Mouse (Mus musculus) kidney, postnatal 36 days (tissue): ENCODE data around the gene Oxsr1.
"Not testable (repeated sequence)": the region's sequence is repeated elsewhere in the genome, so short reads cannot be mapped to it uniquely, and the experiment has no call there.

Source experiments
- DNase-seq, 2 experiments: peaks; one replicate each; pipeline ENCODE4 v3.0.0; 2021 to 2022; ENCODE audit warnings: mixed read lengths in 2 of 2

Gene Oxsr1

DNA sequence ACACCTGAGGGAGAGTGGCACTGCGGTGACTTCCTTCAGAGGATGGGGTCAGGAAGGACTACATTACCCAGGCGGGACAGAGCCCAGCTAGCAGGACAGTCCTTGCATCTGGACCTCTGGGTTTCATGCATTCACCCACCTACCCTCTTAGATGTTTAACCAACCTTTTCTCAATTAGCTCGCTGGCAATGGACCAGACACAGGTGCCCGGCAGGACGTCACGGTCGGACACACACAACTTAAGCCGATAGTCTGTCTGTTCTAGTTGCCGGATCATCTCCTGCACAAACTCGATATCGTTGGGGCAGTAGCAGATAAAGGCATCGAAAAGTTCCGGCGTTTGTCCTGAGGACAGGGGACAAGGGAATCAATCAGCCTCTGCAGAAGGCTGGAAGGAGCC is 15.6 kb upstream of the Oxsr1 start:
- peak in 1 of 2 experiments; percentile 46 for DNase-seq

- no peak for DNase-seq
Measured at GRCm38 (mm10) chr9:119335571-119335970, 13.3 kb upstream of the Oxsr1 start.

DNA sequence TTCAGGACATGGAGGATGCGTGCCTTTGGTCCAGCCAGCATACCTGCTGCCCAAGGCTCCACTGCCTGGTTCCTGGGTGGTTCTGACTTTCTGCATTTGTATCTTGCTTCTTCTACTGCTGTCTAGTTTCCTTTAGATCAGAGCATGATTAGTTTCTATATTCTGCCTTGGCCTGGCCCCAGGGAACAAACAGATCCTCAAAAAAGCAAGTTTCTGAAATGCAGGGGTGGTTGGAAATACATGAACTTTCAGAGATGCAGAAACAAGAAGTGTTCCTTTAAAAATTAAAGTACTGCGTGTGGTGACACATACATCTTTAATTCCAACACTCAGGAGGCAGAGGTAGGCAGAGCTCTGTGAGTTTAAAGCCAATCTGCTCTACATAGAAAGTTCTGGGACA is 12.6 kb upstream of the Oxsr1 start:
- no peak for DNase-seq

GRCm38 (mm10) chr9:119334324-119334723 is 12.1 kb upstream of the Oxsr1 start:
- peak; percentile 66 to 73 for DNase-seq

DNA sequence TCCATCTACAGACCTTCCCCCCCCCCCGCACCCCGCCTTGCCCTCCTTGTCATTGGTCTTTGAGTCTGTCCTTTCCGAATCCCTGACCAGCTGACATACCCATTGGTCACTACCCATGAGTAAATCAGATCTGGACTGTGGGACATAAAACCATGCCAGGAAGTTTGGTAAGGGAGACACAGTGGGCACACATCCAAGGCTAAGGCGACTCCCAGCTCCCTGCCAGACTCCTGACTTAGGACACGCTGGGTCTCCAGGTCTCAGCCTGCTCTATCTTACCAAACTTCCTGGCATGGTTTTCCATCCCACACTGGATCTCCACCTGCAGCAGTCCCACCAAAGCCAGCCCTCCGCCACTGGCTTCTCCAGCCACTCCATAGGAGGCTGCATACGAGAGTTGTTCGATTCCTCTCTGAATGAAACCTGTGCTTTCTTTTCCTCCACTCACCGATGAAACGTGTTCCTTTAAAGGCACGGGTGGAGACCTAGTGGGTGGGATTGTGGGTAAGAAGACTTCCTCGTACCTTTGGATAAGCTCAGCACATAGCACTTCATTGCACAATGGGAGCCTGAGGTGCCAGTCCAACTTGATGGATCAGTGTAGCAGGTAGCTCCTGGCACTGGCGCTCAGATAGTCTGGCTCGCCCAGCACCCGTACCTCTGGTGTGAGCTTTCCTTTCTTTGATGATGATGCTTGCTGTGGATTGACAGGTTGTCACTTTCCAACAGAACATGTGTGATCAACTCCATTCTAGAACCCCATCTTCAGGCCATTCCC is 8.1 kb upstream of the Oxsr1 start:
- no peak for DNase-seq

DNA sequence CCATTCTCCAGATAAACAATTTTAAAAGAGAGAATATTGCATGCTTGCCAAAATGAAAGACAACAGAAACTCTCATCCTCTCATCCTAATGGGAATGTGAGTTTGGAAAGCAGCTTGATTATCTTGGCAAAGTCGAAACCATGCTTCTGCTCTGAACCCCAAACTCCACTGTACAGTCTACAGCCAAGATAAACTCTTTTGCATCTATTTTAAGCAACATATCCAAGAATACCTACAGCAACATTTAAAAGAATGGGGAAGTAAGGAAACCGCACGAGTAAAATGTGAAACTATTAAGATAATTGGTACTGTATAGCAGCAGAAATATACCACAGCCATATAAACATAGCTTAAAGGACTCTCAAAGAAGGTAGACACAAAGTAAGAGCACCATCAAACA is 6.3 kb upstream of the Oxsr1 start:
- no peak for DNase-seq

DNA sequence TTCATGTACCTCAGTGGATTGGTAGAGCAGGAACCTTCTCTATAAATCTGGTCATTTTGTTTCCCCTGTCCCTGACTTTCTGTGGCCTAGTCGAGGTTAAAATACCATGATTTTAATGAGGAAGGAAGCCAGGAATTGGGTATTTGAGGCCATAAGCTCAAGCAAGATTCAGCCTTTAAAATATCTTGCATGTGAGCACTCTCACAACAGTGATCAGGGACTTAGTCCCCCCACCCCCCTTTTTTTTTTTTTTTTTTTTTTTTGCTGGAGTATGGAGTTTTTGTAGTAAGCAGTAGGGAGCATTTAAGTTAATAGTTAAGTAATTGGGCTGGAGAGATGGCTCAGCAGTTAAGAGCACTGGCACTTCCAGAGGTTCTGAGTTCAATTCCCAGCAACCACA is 1.9 kb upstream of the Oxsr1 start:
- DNase-seq: no peak

DNA sequence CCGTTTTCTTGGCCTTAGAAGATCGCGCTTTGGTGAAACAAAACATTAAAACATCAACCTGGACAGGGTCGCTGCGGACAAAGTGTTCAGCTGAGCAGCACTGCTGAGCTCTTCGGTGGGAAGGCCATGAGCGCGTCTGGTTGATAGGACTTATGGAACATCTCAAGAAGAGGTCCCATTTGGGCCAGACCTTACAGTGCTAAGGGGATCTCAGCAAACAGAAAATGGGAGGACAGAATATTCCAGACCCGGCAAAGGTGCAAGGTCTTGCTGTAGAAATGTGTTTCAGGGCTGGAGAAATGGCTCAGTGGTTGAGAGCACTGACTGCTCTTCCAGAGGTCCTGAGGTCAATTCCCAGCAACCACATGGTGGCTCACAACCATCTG is 1.0 kb upstream of the Oxsr1 start:
- DNase-seq: no peak

GRCm38 (mm10) chr9:119321392-119322229 is 616 bp downstream of the Oxsr1 start:
- peak; percentile 10 to 21 for DNase-seq

DNA sequence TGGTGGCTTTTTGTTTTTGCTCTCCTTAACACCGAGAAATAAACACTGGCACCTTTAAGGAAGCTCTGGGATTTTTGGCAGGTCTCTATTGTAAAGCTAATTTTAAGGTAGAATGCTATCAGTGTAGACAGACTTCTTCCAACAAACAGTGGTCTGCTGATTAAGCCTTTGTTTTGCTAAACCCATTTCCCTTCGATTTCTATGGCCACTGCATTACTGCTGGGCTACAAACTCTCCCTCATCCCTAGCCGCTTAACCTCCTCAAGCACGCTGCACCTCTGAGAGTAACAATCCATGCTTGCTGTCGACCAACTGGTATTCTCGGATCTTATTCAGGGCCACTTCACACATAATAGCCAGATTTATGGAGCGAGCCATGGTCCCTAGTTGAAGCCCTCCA is 1.3 kb downstream of the Oxsr1 start:
- DNase-seq: no peak

DNA sequence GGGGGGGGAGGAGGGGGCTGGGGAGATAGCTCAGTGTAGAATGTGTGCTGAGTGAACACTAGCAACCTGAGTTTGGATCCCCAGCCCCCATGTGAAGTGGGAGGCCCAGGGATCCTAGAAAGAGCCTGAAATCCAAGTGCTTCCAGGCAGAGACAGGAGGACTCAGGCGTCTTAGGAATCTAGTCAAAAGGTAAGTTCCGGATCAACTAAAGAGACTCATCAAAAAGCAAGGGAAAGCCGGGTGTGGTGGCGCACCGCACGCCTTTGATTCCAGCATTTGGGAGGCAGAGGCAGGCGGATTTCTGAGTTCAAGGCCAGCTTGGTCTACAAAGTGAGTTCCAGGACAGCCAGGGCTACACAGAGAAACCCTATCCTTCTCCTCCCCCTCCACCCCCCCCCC is 1.8 kb downstream of the Oxsr1 start:
- no peak for DNase-seq

DNA sequence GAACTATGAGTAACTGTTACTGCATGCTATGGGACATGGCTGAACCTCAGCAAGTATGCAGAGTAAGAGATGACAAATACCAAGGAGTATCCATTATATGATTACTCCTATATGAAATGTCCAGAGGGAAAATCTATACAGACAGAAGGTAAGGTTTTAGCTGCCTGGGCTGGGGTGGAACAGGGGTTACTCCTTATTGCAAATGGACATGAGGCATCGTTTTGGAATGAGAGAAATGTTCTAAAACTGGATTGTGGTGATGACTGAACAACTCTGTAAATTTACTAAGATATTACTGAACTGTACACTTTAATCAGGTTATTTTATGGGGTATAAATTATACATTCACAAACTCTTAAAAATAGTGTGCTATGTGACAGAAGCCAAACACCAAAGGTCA is 3.3 kb downstream of the Oxsr1 start:
- no peak for DNase-seq

DNA sequence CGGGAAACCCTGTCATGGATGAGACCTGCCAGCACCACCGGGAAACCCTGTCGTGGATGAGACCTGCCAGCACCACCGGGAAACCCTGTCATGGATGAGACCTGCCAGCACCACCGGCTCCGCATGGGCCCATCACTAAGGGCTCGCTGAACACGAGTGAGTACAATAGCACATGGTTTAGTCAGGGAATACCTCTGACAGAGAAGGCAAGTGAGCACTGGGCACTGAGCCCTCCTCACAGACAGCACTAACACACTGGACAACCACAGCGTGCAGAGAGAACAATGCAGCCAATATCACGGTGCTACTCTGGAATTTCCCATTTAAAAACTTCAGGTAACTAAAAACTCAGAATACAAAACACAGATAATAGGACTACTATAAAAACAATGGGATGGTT is 9.1 kb downstream of the Oxsr1 start:
- DNase-seq: no peak

- DNase-seq: no peak
Measured at GRCm38 (mm10) chr9:119309067-119309466, 13.2 kb downstream of the Oxsr1 start.

GRCm38 (mm10) chr9:119305863-119306262 is 16.4 kb downstream of the Oxsr1 start:
- no peak for DNase-seq

- DNase-seq: peak; percentile 31 to 45
Measured at GRCm38 (mm10) chr9:119298563-119298962, 23.7 kb downstream of the Oxsr1 start.

DNA sequence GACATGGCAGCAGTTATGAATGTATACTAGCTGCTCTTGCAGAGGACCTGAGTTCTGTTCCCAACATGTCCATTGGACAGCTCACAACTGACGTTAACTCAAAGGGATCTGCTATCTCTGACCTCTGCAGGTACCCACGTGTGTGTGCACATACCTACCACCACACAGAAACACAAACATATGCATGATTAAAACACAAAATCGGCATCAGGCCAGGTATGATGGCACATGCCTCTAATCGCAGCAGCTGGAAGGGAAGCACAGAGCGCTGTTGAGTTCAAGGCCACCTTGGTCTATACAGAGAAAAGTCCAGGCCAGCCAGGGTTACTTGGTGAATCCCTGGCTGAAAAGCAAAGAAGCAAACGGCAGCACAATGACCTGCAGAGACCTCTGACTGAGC is 24.5 kb downstream of the Oxsr1 start:
- DNase-seq: no peak

- no peak for DNase-seq
Measured at GRCm38 (mm10) chr9:119290791-119291190, 31.4 kb downstream of the Oxsr1 start.

DNA sequence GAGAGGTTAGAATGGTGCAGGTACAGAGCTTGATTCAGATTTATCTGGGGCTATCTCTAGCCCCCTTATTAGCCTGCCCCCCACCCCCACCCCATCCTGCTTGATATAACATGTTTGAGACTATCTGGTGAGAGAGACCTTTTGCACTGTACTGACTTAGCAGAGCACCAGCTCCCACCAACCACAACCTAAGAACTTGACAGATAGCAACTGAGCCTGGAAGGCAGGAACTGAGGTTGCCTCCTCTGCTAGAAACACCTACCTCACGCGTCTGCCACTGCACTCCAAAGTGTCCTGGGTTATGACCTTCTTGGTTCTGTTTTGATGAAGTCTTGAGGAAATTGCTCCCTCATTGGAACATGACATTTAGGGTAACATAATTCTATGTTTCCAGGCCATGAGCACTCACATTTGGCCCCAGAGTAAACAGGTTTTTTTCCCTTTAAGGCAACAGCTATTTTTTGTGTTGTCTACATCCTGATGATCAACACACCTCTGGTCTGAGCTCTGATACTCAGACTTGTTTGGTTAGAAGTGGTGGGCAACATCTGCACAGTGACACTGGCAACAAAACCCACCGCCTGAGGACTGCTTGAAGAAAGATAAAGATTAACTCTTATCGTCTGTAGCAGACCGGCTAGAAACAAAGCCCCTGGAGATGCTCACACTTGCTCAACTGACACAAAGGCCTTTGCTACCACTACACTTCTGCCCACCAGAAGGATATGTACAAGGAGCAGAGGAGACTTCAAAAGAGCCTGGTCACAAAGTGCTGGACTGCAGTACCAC is 41.1 kb downstream of the Oxsr1 start:
- no peak for DNase-seq

DNA sequence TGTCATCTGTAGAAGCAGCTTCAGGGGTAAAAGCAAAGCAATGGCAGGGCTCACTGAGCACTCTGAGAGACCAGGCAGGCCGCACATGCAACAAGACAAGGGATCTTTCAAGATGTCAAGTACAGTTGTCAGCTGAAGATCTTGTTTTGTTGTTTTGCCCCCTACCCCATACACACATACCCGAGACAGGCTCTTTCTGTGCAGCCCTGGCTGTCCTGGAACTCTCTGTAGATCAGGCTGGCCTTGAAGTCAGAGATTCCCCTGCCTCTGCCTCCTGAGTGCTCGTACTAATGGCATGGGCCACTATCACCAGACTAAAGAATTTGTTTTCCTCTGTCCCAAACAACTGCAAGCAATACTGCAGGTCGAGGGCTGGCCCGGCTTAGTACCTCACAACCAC is 44.2 kb downstream of the Oxsr1 start:
- no peak for DNase-seq

DNA sequence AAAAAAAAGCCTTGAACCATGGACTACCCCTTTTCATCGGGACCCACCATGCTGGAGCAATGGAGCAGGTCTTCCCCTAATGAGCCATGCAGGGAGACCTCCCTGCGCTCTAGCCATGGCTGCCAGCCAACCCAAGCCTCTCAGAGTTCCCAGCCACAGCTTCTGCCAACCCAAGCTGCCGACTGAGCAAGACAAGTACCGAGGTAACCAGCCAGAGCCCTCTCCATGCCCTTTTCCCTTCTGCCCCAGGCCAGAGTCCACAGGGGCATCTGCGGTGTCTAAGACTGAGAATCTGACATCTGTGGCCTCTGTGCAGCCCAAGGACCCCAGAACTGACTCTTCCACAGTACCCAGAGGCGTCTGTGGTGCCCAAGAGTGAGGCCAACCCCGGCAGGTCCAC is 45.9 kb downstream of the Oxsr1 start:
- peak; percentile 90 for DNase-seq

DNA sequence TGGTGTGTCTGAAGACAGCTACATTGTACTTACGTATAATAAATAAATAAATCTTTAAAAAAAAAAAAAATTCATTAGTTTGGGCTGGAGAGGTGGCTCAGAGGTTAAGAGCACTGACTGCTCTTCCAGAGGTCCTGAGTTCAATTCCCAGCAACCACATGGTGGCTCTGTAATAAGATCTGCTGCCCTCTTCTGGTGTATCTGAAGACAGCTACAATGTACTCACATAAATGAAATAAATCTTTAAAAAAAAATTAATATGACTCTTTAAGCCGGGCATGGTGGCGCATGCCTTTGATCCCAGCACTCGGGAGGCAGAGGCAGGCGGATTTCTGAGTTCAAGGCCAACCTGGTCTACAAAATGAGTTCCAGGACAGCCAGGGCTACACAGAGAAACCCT is 47.4 kb downstream of the Oxsr1 start:
- DNase-seq: not testable (repeated sequence)

DNA sequence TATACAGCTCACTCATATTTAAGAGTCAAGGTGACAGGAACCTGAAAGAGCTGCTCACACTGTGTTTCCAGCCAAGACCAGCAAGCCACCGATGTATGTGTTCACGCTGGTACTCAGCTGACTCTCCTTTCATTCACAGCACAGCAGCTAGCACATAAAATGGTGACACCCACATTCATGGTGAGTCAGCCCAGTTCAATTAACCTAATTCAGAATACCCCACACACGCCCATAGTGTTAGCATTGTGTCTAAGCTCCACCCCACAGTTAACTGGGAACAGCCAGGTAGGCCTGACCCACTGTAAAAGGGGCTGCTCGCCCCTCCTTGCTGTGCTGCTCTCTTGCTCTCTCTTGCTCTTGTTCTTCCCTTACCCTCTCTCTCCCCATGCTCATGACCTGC is 50.7 kb downstream of the Oxsr1 start:
- DNase-seq: no peak
